Mouse (Mus musculus): ENCODE measurements around the gene Zan.
A peak's percentile ranks its signal among the peaks of the same experiment; 100 is the strongest.

The Zan gene

GRCm38 (mm10) chr5:137419105-137419504, 57.8 kb downstream of the Zan start:
- DNase-seq (ENCODE audit: low spot score): no peak

GRCm38 (mm10) chr5:137414253-137414652, 62.6 kb downstream of the Zan start:
- no peak for DNase-seq (ENCODE audit: low spot score)

GRCm38 (mm10) chr5:137411235-137411634, 65.6 kb downstream of the Zan start:
- no peak for DNase-seq (ENCODE audit: low spot score)

- no peak for DNase-seq (ENCODE audit: low spot score)
Observed at GRCm38 (mm10) chr5:137410549-137410948, 66.3 kb downstream of the Zan start.

- DNase-seq (ENCODE audit: low spot score): no peak
Observed at GRCm38 (mm10) chr5:137410066-137410465, 66.8 kb downstream of the Zan start.

- DNase-seq (ENCODE audit: low spot score): no peak
Observed at GRCm38 (mm10) chr5:137409451-137409850, 67.4 kb downstream of the Zan start.

GRCm38 (mm10) chr5:137404081-137404480, 72.8 kb downstream of the Zan start:
- no peak for DNase-seq (ENCODE audit: low spot score)

GRCm38 (mm10) chr5:137394456-137394855, 82.4 kb downstream of the Zan start:
- DNase-seq (ENCODE audit: low spot score): no peak

GRCm38 (mm10) chr5:137391641-137392040, 85.2 kb downstream of the Zan start:
- no peak for DNase-seq (ENCODE audit: low spot score)

- DNase-seq (ENCODE audit: low spot score): no peak
Observed at GRCm38 (mm10) chr5:137386712-137387111, 90.2 kb downstream of the Zan start.

- DNase-seq (ENCODE audit: low spot score): no peak
Observed at GRCm38 (mm10) chr5:137383441-137383840, 93.4 kb downstream of the Zan start.

- no peak for DNase-seq (ENCODE audit: low spot score)
Observed at GRCm38 (mm10) chr5:137381152-137381551, 95.7 kb downstream of the Zan start.

- no peak for DNase-seq (ENCODE audit: low spot score)
Observed at GRCm38 (mm10) chr5:137377603-137378002, 99.3 kb downstream of the Zan start.

- DNase-seq (ENCODE audit: low spot score): no peak
Observed at GRCm38 (mm10) chr5:137377176-137377575, 99.7 kb downstream of the Zan start.

- DNase-seq (ENCODE audit: low spot score): no peak
Observed at GRCm38 (mm10) chr5:137376722-137377121, 100.1 kb downstream of the Zan start.

- DNase-seq (ENCODE audit: low spot score): no peak
Observed at GRCm38 (mm10) chr5:137376198-137376597, 100.7 kb downstream of the Zan start.

- peak; percentile 23 for DNase-seq (ENCODE audit: low spot score)
Observed at GRCm38 (mm10) chr5:137375627-137376026, 101.2 kb downstream of the Zan start.

- DNase-seq (ENCODE audit: low spot score): no peak
Observed at GRCm38 (mm10) chr5:137374521-137375080, 102.3 kb downstream of the Zan start.

- no peak for DNase-seq (ENCODE audit: low spot score)
Observed at GRCm38 (mm10) chr5:137373371-137373950, 103.4 kb downstream of the Zan start.

GRCm38 (mm10) chr5:137369665-137370064, 107.2 kb downstream of the Zan start:
- no peak for DNase-seq (ENCODE audit: low spot score)

GRCm38 (mm10) chr5:137358382-137358781, 118.5 kb downstream of the Zan start:
- no peak for DNase-seq (ENCODE audit: low spot score)

- no peak for DNase-seq (ENCODE audit: low spot score)
Observed at GRCm38 (mm10) chr5:137354091-137354490, 122.8 kb downstream of the Zan start.

GRCm38 (mm10) chr5:137352011-137352975, 124.6 kb downstream of the Zan start:
- peak; percentile 22 for DNase-seq (ENCODE audit: low spot score)

Measured in ovary, postnatal 14 days (tissue).